Mouse (Mus musculus) heart, embryonic 11.5 days (tissue): ENCODE measurements around the gene Bhlhe23. TPM values are rescaled to one million over a fixed set of nuclear protein-coding genes. Genes with fewer than 3 reads are reported as not detected.

Experiments
- ATAC-seq: fragments of 200-750 bp; cut with Nextera tagmentation; replicated peaks from 2 replicates; pipeline ENCODE4 v1.8.0; 2017; ENCODE audit warnings: moderate library complexity; ENCODE audit not compliant: insufficient number of reproducible peaks, low FRiP score, low TSS enrichment
- H3K27ac ChIP-seq: fragments of 300-500 bp; sonication (generic); 2 replicates; pipeline ENCODE4 v1.5.1; 2014; ENCODE audit warnings: mild to moderate bottlenecking, low read depth, low read length
- H3K27me3 ChIP-seq: fragments of 300-500 bp; sonication (generic); 2 replicates; pipeline ENCODE4 v1.6.1; 2014; ENCODE audit warnings: mild to moderate bottlenecking, low read length, mixed read lengths; ENCODE audit not compliant: control insufficient read depth, insufficient read depth
- H3K36me3 ChIP-seq: fragments of 300-500 bp; sonication (generic); 2 replicates; pipeline ENCODE4 v1.6.1; 2014; ENCODE audit warnings: mild to moderate bottlenecking, low read length, moderate library complexity, mixed read lengths; ENCODE audit not compliant: control insufficient read depth, insufficient read depth
- H3K4me1 ChIP-seq: fragments of 300-500 bp; sonication (generic); 2 replicates; pipeline ENCODE4 v1.6.1; 2014; ENCODE audit warnings: low read length; ENCODE audit not compliant: control insufficient read depth, insufficient read depth
- H3K4me2 ChIP-seq: fragments of 300-500 bp; sonication (generic); 2 replicates; pipeline ENCODE4 v1.6.1; 2014; ENCODE audit warnings: mild to moderate bottlenecking, moderate library complexity
- H3K4me3 ChIP-seq: fragments of 300-500 bp; sonication (generic); 2 replicates; pipeline ENCODE4 v1.5.1; 2014; ENCODE audit warnings: low read depth, low read length
- H3K9ac ChIP-seq: fragments of 300-500 bp; sonication (generic); 2 replicates; pipeline ENCODE4 v1.6.1; 2014; ENCODE audit warnings: mild to moderate bottlenecking, low read depth, low read length, moderate library complexity
- H3K9me3 ChIP-seq: fragments of 300-500 bp; sonication (generic); replicated peaks from 2 replicates; pipeline ENCODE4 v1.6.1; 2016; ENCODE audit warnings: low read length; ENCODE audit not compliant: control insufficient read depth
- WGBS: fragments of 180-500 bp; shearing (Covaris S2); extraction: QIAGEN DNeasy Blood & Tissue Kit; methylation state at CpG from one replicate; pipeline ENCODE4 v1.1.7; 2014; ENCODE audit not compliant: insufficient replicate concordance; 5-methylcytosine and 5-hydroxymethylcytosine counted together
- polyA plus RNA-seq: library from polyadenylated mRNA; unstranded; fragments of >200 nt; fragmentation: Nextera tagmentation; extraction: Ambion mirVana; gene quantifications from 2 replicates; pipeline ENCODE4 v1.2.1, GENCODE M21; 2014

Gene Bhlhe23
- polyA plus RNA-seq, 1 experiment from 2014 or later, result not detected

GRCm38 (mm10) chr2:180787566-180788232 lies 11.0 kb upstream of the Bhlhe23 start:
- Histone ChIP-seq H3K9me3 (no peaks in the 10 kb centered on the region), H3K4me3 (no peak overlapping the region), H3K27ac (no peak overlapping the region), H3K36me3 (no peaks in the 10 kb centered on the region), H3K27me3 (peaks cover 27% of the 10 kb centered on the region), H3K4me1 (peaks cover 8% of the 10 kb centered on the region), H3K9ac (no peak overlapping the region), H3K4me2 (no peak overlapping the region)
- no peak for ATAC-seq
- WGBS, result 67% methylated on average over 13 of the region's 13 CpGs

- Histone ChIP-seq H3K4me3 (no peak overlapping the region), H3K9ac (no peak overlapping the region), H3K4me1 (peaks cover 8% of the 10 kb centered on the region), H3K36me3 (no peaks in the 10 kb centered on the region), H3K4me2 (no peak overlapping the region), H3K27ac (no peak overlapping the region), H3K9me3 (no peaks in the 10 kb centered on the region), H3K27me3 (peaks cover 27% of the 10 kb centered on the region)
- no peak for ATAC-seq
These were observed 10.0 kb upstream of the Bhlhe23 start for GRCm38 (mm10) chr2:180786732-180787131.

DNA sequence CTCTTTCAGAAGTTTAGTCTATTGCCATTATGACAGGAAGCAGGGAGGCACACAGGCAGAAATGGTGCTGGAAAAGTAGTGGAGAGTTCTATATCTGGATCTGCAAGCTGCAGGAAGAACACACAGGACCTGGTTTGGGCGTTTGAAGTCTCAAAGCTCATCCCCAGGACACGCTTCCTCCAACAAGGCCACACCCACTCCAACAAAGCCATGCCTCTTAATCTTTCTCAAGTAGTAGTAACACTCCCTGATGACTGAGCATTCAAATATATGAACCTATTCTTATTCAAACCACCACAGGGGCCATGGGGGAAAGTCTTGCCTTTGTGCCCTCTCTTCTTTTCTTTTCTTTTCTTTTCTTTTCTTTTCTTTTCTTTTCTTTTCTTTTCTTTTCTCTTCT lies 3.6 kb upstream of the Bhlhe23 start:
- no peak overlapping the region for H3K4me2 ChIP-seq
- H3K9me3 ChIP-seq, result no peaks in the 10 kb centered on the region
- no peak overlapping the region for H3K9ac ChIP-seq
- ATAC-seq, result no peak
- H3K4me3 ChIP-seq, result no peak overlapping the region
- peaks cover 62% of the 10 kb centered on the region for H3K27me3 ChIP-seq
- no peaks in the 10 kb centered on the region for H3K36me3 ChIP-seq
- H3K4me1 ChIP-seq, result peaks cover 4% of the 10 kb centered on the region; the same call in 1 of the 2 replicates
- no peak overlapping the region for H3K27ac ChIP-seq
- 12% methylated on average over 2 of the region's 2 CpGs for WGBS

DNA sequence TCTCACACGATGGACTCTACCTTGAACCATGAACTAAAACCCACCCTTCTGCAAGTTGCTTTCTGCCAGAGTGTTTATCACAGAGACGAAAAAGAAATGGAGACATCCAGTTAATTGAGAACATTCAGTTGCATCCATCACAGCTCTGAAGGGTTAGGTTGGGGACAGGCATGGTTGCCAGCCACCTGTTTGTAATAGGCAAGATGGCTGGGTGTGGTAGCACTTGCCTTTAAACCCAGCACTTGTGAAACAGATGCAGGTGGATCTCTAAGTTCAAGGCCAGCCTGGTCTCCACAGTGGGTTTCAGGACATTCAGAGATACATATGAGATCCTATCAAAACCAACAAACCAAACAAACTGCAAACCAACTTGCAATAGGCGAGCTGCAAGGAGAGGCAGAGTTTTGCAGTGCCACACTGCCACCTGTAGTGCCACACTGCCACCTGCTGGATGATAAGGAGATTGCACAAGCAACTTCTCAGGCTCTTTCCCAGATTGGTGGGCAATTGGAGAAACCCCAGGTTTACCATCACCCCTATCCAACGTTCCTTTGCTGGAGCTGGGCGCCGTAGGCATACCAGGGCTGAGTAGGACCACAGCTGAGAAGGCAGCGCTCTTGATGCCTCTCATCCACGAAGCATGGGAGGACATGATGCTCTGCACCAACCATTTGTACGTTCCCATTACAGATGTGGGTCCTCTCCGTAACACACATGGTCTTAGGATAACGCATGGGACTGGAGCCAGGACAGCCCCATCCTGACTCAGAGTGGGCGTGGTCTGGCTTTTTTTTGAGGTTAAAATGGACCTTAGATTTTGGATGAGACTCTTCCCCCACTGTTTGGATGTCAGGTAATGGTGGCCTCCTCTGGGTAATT lies 2.8 kb upstream of the Bhlhe23 start:
- peaks cover 4% of the 10 kb centered on the region; the same call in 1 of the 2 replicates for H3K4me1 ChIP-seq
- H3K4me3 ChIP-seq, result no peak overlapping the region
- no peak for ATAC-seq
- 22% methylated on average over 12 of the region's 12 CpGs for WGBS
- H3K27ac ChIP-seq, result no peak overlapping the region
- peaks cover 68% of the 10 kb centered on the region for H3K27me3 ChIP-seq
- no peak overlapping the region for H3K9ac ChIP-seq
- H3K9me3 ChIP-seq, result no peaks in the 10 kb centered on the region
- no peaks in the 10 kb centered on the region for H3K36me3 ChIP-seq
- no peak overlapping the region for H3K4me2 ChIP-seq

DNA sequence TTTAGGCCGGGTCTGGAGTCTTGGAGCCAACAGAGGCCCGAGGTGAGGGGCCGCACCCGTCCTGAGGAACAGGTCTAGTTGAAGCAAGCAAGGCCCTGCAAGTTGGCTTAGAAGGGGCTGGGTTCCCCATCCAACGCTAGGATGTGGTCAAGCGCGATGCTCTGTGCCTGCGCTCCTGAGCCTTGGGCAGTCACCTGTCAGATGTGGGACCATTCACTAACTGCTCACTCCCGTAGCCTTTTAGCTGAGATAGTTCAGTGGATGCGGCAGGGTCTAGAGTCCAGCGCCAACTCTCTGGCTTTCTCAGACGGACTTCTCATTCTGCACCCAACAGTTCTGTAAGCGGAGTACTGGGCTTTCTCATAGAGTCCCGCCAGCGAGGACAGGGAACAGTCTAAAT lies 1.1 kb downstream of the Bhlhe23 start:
- Histone ChIP-seq H3K27me3 (peaks cover 80% of the 10 kb centered on the region), H3K27ac (no peak overlapping the region), H3K4me2 (no peak overlapping the region), H3K4me1 (peaks cover 4% of the 10 kb centered on the region; the same call in 1 of the 2 replicates), H3K36me3 (no peaks in the 10 kb centered on the region), H3K9ac (no peak overlapping the region), H3K4me3 (no peak overlapping the region), H3K9me3 (no peaks in the 10 kb centered on the region)
- 5% methylated on average over 15 of the region's 15 CpGs for WGBS
- ATAC-seq, result no peak

- Histone ChIP-seq H3K27me3 (peaks cover 83% of the 10 kb centered on the region), H3K9me3 (no peaks in the 10 kb centered on the region), H3K9ac (no peak overlapping the region), H3K4me2 (no peak overlapping the region), H3K4me3 (no peak overlapping the region), H3K4me1 (peaks cover 4% of the 10 kb centered on the region; the same call in 1 of the 2 replicates), H3K36me3 (no peaks in the 10 kb centered on the region), H3K27ac (no peak overlapping the region)
- 6% methylated on average over 12 of the region's 12 CpGs for WGBS
- no peak for ATAC-seq
These were observed 1.5 kb downstream of the Bhlhe23 start for GRCm38 (mm10) chr2:180775223-180775622.

- no peak overlapping the region for H3K27ac ChIP-seq
- no peaks in the 10 kb centered on the region for H3K9me3 ChIP-seq
- WGBS, result 66% methylated on average over 7 of the region's 7 CpGs
- no peak overlapping the region for H3K4me2 ChIP-seq
- no peaks in the 10 kb centered on the region for H3K36me3 ChIP-seq
- ATAC-seq, result no peak
- no peaks in the 10 kb centered on the region for H3K4me1 ChIP-seq
- no peak overlapping the region for H3K4me3 ChIP-seq
- H3K27me3 ChIP-seq, result peaks cover 18% of the 10 kb centered on the region
- no peak overlapping the region for H3K9ac ChIP-seq
These were observed 11.0 kb downstream of the Bhlhe23 start for GRCm38 (mm10) chr2:180765713-180766112.

DNA sequence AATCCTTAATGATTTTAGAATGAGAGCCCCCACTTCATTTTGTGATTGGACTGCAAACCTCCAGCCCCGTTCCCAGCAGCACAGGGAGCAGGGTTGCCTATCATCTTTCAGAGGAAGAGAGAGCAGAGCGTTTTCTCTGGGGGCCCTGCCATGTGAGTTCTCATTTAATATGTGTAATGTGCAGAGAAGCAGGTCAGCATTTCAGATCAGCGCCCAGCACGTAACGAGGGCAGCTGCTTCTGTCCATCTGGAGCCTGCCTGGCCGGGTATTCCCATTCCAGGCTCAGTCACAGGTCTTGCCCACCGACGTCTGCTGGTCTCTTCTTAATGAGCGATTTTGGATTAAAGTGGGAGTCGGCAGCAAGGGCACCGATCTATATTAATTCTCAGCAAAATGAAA lies 11.7 kb downstream of the Bhlhe23 start:
- no peak for ATAC-seq
- Histone ChIP-seq H3K9ac (no peak overlapping the region), H3K4me1 (no peaks in the 10 kb centered on the region), H3K27ac (no peak overlapping the region), H3K9me3 (no peaks in the 10 kb centered on the region), H3K36me3 (no peaks in the 10 kb centered on the region), H3K4me3 (no peak overlapping the region), H3K27me3 (peaks cover 13% of the 10 kb centered on the region; the same call in 1 of the 2 replicates), H3K4me2 (no peak overlapping the region)
- WGBS, result 76% methylated on average over 11 of the region's 11 CpGs
